Mouse (Mus musculus) heart, postnatal 0 days (tissue): Measurements from ENCODE around the gene Gm45785. TPM values are rescaled to one million over a fixed set of nuclear protein-coding genes. Genes with fewer than 3 reads are reported as not detected.

Experiments
- ATAC-seq: fragments of 200-750 bp; cut with Nextera tagmentation; 2 replicates; pipeline ENCODE4 v1.8.0; 2017; ENCODE audit warnings: low read depth, moderate number of reproducible peaks, moderate library complexity; ENCODE audit not compliant: insufficient read depth
- DNase-seq: peaks from one replicate; pipeline ENCODE4 v3.0.0-alpha.2; 2016; ENCODE audit warnings: low spot score
- H3K27ac ChIP-seq: fragments of 300-500 bp; sonication (generic); 2 replicates; pipeline ENCODE4 v1.5.1; 2014; ENCODE audit warnings: low read depth, mild to moderate bottlenecking
- H3K27me3 ChIP-seq: fragments of 300-500 bp; sonication (generic); 2 replicates; pipeline ENCODE4 v1.6.1; 2014; ENCODE audit warnings: low read length, mixed read lengths; ENCODE audit not compliant: control insufficient read depth, insufficient read depth
- H3K36me3 ChIP-seq: fragments of 300-500 bp; sonication (generic); replicated peaks from 2 replicates; pipeline ENCODE4 v1.6.1; 2014; ENCODE audit warnings: low read length, mixed read lengths; ENCODE audit not compliant: control insufficient read depth, insufficient read depth
- H3K4me1 ChIP-seq: fragments of 300-500 bp; sonication (generic); 2 replicates; pipeline ENCODE4 v1.6.1; 2014; ENCODE audit warnings: antibody characterized with exemption; ENCODE audit not compliant: control insufficient read depth, insufficient read depth
- H3K4me2 ChIP-seq: fragments of 300-500 bp; sonication (generic); 2 replicates; pipeline ENCODE4 v1.6.1; 2014; ENCODE audit warnings: low read depth, mild to moderate bottlenecking, low read length, moderate library complexity
- H3K4me3 ChIP-seq: fragments of 300-500 bp; sonication (generic); 2 replicates; pipeline ENCODE4 v1.5.1; 2014; ENCODE audit warnings: low read depth, low read length
- H3K9ac ChIP-seq: fragments of 300-500 bp; sonication (generic); replicated peaks from 2 replicates; pipeline ENCODE4 v1.6.1; 2014; ENCODE audit warnings: low read depth, low read length, mixed read lengths
- H3K9me3 ChIP-seq: fragments of 300-500 bp; sonication (generic); replicated peaks from 2 replicates; pipeline ENCODE4 v1.6.1; 2016; ENCODE audit warnings: low read length; ENCODE audit not compliant: control insufficient read depth
- CTCF ChIP-seq: IDR thresholded peaks from 2 replicates; pipeline ENCODE4 v1.5.1; 2016; ENCODE audit warnings: antibody characterized with exemption, control low read depth, low read depth
- EP300 ChIP-seq: IDR thresholded peaks from 2 replicates; pipeline ENCODE4 v1.6.1; 2016; ENCODE audit warnings: antibody characterized with exemption, low read depth
- WGBS: fragments of 180-500 bp; shearing (Covaris S2); extraction: QIAGEN DNeasy Blood & Tissue Kit; methylation state at CpG from one replicate; pipeline ENCODE4 v1.1.7; 2014; 5-methylcytosine and 5-hydroxymethylcytosine counted together
- polyA plus RNA-seq: library from polyadenylated mRNA; unstranded; fragments of >200 nt; fragmentation: Nextera tagmentation; extraction: Ambion mirVana; gene quantifications from 2 replicates; pipeline ENCODE4 v1.2.1, GENCODE M21; 2015
- total RNA-seq: library from RNA; depleted of rRNA; stranded (reverse); fragments of >200 nt; gene quantifications from 2 replicates; pipeline ENCODE4 v1.2.3, GENCODE M21; 2014; ENCODE audit warnings: low replicate concordance

Gene Gm45785
- total and polyA plus RNA-seq, 2 experiments from 2014 or later: not detected

DNA sequence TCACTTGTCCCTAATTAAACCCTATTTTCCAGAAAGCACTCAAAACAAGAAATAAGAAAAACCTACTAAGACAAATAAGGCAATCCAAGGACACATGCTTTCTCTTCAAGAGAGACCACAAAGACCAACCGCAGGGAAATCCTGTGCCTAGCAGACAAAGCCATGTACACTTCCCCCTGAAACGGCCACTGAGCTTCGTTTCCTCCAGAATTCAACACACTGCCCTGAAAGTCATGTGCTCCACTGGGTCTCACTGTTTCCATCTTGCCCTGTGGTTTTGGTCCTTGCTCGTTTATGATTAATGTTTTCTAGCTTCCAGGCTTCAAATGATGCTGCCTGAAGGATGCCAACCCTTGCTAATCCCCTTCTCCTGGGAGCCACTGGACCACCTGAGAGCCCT, 18.1 kb upstream of the Gm45785 start:
- no peaks in the 10 kb centered on the region for H3K27me3 ChIP-seq
- ATAC-seq (no peak), DNase-seq (no peak)
- no peak overlapping the region for H3K27ac ChIP-seq
- H3K4me3 ChIP-seq: no peak overlapping the region
- no peak for TF ChIP-seq EP300
- TF ChIP-seq CTCF: no peak
- H3K9ac ChIP-seq: no peak overlapping the region
- peaks cover 70% of the 10 kb centered on the region for H3K36me3 ChIP-seq
- no peaks in the 10 kb centered on the region for H3K9me3 ChIP-seq
- 87% methylated on average over 4 of the region's 4 CpGs for WGBS
- H3K4me1 ChIP-seq: peaks cover under 1% of the 10 kb centered on the region; the same call in 1 of the 2 replicates
- H3K4me2 ChIP-seq: no peak overlapping the region

DNA sequence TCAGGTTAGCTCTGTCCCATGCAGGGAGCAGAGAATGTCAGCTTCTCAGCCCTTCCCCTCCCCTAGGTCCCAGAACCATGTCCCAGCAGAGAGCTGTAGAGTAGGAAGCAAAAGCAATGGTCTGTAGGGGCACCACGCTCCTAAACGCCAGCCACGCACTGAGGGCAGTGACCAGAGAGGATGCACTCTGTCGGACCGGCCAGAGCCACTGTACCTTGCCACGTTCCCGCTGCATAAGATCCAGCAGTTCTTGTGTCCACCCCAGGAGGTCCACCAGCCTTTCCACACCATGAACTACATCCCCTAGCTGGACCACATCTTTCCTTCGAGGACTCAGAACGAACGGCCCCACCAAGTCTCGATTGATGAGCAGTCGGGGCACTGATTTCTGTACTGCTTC, 8.6 kb upstream of the Gm45785 start:
- H3K27ac ChIP-seq: no peak overlapping the region
- no peaks in the 10 kb centered on the region for H3K4me1 ChIP-seq
- no peak overlapping the region for H3K4me2 ChIP-seq
- H3K4me3 ChIP-seq: no peak overlapping the region
- no peak overlapping the region for H3K9ac ChIP-seq
- ATAC-seq (no peak), DNase-seq (no peak)
- H3K9me3 ChIP-seq: no peaks in the 10 kb centered on the region
- no peaks in the 10 kb centered on the region for H3K27me3 ChIP-seq
- 84% methylated on average over 12 of the region's 12 CpGs for WGBS
- TF ChIP-seq CTCF (no peak), EP300 (no peak)
- H3K36me3 ChIP-seq: peaks cover 89% of the 10 kb centered on the region

DNA sequence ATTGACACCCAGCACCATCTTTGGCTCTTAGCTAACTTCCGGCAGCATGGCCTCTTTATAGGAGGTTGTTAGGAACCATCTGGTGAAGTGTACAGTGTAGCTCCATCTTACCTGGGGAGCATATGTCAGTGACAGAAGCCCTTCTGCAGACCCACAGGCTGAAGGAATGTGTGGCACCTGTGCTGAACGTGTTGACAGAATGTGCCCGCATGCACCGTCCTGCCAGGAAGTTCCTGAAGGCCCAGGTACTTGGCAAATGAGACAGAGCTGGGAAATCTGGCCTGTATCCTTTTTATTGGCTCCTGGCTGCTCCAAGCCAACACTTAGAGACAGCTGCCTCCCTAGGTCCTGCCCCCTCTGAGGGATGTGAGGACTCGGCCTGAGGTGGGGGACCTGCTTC, 4.6 kb upstream of the Gm45785 start:
- WGBS: 78% methylated on average over 5 of the region's 5 CpGs
- Histone ChIP-seq H3K36me3 (peaks cover 69% of the 10 kb centered on the region), H3K9me3 (no peaks in the 10 kb centered on the region), H3K9ac (no peak overlapping the region), H3K4me3 (no peak overlapping the region), H3K4me2 (no peak overlapping the region), H3K27ac (no peak overlapping the region), H3K27me3 (no peaks in the 10 kb centered on the region), H3K4me1 (peaks cover 13% of the 10 kb centered on the region)
- DNase-seq: no peak
- TF ChIP-seq EP300 (no peak), CTCF (no peak)
- no peak for ATAC-seq

DNA sequence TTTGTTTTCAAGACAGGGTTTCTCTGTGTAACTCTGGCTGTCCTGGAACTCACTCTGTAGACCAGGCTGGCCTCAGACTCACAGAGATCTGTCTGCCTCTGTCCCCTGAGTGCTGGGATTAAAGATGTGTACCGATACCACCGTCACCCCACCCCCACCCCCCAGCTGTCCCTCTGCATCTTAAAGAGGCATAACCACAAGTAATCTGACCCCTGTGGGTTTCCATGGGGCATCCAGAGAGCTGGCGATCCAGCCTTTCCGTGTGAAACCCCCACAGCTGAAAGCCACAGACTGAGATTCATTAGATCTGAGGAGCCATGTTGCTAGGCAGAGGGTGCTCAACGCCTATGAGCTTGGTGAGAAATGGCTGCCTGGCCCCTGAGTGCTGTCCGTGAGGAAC, 3.9 kb upstream of the Gm45785 start:
- peaks cover 62% of the 10 kb centered on the region for H3K36me3 ChIP-seq
- peaks cover 20% of the 10 kb centered on the region for H3K4me1 ChIP-seq
- no peak overlapping the region for H3K9ac ChIP-seq
- 73% methylated on average over 6 of the region's 6 CpGs for WGBS
- no peaks in the 10 kb centered on the region for H3K9me3 ChIP-seq
- no peak for DNase-seq
- ATAC-seq: no peak
- H3K4me2 ChIP-seq: no peak overlapping the region
- H3K27me3 ChIP-seq: no peaks in the 10 kb centered on the region
- H3K27ac ChIP-seq: no peak overlapping the region
- TF ChIP-seq CTCF (no peak), EP300 (no peak)
- no peak overlapping the region for H3K4me3 ChIP-seq

DNA sequence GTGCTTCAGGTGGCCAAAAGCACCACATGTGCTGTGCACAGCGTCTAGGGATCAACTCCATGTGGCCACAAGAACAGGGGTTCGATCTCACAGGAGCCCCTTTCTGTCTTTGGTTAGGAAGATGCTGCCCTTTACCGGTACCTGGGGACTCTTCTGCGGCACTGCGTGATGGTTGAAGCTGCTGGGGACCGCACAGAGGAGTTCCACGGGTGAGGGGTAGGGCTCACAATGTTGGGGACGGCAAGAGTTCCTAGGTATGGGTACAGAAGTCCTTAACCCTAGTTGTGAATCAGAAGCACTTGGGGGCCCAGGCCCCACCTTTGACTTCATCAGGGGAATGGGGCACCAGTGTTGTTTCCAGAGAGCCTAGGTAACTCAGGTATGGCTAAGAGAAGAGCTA, 2.6 kb upstream of the Gm45785 start:
- 90% methylated on average over 8 of the region's 8 CpGs for WGBS
- peak overlapping the region; percentile 91; the same call in 1 of the 2 replicates for H3K4me3 ChIP-seq
- ATAC-seq: no peak

More for the DNA sequence above, 2.6 kb upstream of the Gm45785 start:
- Histone ChIP-seq H3K9me3 (no peaks in the 10 kb centered on the region), H3K27me3 (no peaks in the 10 kb centered on the region), H3K4me2 (peak overlapping the region; percentile 80), H3K9ac (no peak overlapping the region), H3K4me1 (peaks cover 20% of the 10 kb centered on the region), H3K27ac (no peak overlapping the region), H3K36me3 (peaks cover 62% of the 10 kb centered on the region)
- TF ChIP-seq EP300: no peak
- no peak for TF ChIP-seq CTCF
- DNase-seq: no peak
